Mouse (Mus musculus): ENCODE results near the gene Fbxo3. TPM values are rescaled to one million over a fixed set of nuclear protein-coding genes. Genes with fewer than 3 reads are reported as not detected.

The Fbxo3 gene
- polyA plus RNA-seq (2017; shearing (Covaris generic)), result 37.2 TPM

DNA sequence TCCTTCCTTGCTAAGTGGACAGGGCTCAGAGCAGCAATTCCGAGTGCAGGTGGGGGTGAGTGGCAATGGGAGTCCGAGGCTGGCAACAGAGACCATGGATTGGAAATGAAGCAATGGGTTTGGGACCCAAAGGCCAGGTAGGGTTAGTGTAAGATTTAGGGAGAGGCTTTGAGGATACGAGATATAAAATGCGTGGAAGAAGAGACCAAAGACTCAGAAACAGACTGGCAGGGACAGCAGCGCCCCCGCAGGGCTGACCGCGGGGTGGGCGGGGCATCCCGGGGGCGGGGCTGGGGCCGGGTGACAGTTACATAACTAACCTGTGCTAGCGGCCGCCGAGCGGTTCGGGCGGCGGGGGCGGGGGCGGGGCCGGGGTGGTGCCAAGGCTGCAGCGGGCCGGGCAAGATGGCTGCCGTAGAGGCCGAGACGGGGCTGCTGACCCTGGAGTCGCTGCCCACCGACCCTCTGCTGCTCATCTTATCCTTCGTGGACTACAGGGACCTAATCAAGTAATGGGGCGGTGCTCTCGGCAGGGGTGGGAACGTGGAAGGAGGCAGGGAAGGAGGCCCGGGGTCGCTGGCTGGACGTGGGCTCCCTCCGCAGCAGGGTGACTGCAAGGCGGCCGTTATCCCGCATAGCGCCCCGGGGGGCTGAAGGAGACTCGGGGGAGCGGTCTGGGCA, at the start of gene Fbxo3:
Gene Fbxo3, plus strand, starts transcription at position 264 of the 681 bp plus-strand sequence.

DNA sequence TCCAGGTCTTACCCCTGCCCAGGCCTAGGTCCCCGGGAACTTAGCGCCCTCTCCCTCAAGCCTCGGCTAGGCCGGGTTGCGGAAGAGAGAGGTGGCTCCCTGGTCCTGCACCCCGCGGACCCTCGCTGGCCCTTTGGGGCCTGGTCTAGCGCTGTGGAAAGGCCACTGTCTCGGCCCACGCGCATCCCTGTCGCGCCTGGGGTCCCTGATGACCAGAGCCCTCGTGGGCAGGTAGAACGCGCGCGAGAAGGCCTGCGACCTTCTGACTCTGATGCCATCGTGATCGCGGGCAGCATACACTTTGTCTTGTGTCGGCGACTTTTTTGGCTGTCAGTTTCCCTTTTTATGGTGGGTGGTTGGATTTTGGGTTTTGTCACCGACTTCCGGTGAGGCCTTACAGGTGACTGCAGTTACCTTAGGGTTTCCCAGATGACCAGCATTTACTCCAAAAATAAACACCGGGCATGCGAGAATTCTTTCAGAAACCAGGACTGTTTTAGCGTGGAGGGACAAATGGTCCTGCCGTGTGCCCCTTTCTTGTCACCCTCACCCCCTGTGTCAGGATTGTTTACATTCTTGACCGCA, 710 bp downstream of the Fbxo3 start, which contains the start of gene 4931422A03Rik:
Gene 4931422A03Rik, minus strand, starts transcription at position 223 of the 585 bp plus-strand sequence.

GRCm38 (mm10) chr2:104065526-104065925, 38.0 kb downstream of the Fbxo3 start, which contains the start of gene Gm10912:
TSS of gene Gm10912 (plus strand) at chr2:104065826.

GRCm38 (mm10) chr2:104068450-104068849, 40.9 kb downstream of the Fbxo3 start, which contains the start of gene Gm10799:
TSS of gene Gm10799 (minus strand) at chr2:104068550.

DNA sequence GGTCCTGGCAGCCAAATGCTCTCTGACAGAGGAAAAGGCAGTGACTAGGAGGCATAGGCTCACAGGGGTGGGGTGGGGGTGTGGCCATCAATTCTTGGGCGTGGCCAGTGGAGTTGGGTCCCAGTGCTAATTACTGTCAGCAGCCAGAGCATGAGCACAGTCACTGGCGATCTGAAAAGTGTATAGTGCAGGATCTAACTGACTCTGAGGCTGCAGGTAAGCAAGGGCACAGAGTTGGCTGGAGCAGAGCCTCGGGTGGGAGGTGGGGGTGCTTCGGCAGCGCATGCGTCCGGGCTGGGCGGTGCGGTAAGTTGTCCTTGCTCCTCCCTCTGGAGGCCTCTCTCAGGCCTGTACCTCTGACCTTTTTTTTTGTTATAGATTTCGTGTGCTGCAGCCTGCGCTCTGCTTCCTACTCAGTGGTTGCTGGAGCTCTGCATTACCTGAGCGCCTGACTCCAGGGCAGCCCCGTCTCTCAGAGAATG, 42.2 kb downstream of the Fbxo3 start, which contains the start of gene Cd59b:
Gene Cd59b, plus strand, starts transcription at position 146 of the 482 bp plus-strand sequence.

DNA sequence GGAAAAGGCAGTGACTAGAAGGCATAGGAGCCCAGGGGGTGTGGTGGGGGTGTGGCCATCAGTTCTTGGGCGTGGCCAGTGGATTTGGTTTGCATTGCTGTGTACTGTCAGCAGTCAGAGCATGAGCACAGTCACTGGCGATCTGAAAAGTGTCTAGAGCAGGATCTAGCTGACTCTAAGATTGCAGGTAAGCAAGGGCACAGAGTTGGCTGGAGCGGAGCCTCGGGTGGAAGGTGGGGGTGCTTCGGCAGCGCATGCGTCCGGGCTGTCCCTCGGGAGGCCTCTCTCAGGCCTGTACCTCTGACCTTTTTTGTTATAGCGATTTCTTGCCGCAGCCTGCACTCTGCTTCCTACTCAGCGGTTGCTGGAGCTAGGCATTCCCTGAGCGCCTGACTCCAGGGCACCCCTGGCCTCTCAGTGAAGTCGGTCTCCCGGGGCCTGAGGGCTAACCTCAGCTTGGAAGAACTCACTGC, 68.3 kb downstream of the Fbxo3 start, which contains the start of gene Cd59a:
Gene Cd59a, plus strand, starts transcription at position 61 of the 473 bp plus-strand sequence.

Other genes starting within 250 kb of the Fbxo3 start
- gene Caprin1, start 230.1 kb upstream of the Fbxo3 start, polyA plus RNA-seq (2017; shearing (Covaris generic)), result 235 TPM
- not detected for gene Lmo2, start 69.7 kb upstream of the Fbxo3 start, polyA plus RNA-seq (2017; shearing (Covaris generic))
- gene 4931422A03Rik, start 640 bp downstream of the Fbxo3 start, polyA plus RNA-seq (2017; shearing (Covaris generic)), result 3.4 TPM
- 0.73 TPM for gene Gm10912, start 38.1 kb downstream of the Fbxo3 start, polyA plus RNA-seq (2017; shearing (Covaris generic))
- not detected for gene Gm10799, start 40.8 kb downstream of the Fbxo3 start, polyA plus RNA-seq (2017; shearing (Covaris generic))
- gene Cd59b, start 42.1 kb downstream of the Fbxo3 start, polyA plus RNA-seq (2017; shearing (Covaris generic)), result not detected
- gene Cd59a, start 68.1 kb downstream of the Fbxo3 start, polyA plus RNA-seq (2017; shearing (Covaris generic)), result not detected
- gene A930018P22Rik, start 95.0 kb downstream of the Fbxo3 start, polyA plus RNA-seq (2017; shearing (Covaris generic)), result not detected

All from effector memory CD4-positive, alpha-beta T cell, adult 7 months (primary cell).